In genomic region chr15:95792261-95793260, GRCm38 (mm10) we compare ENCODE assay signal across 8 mouse cellular contexts. TPM values are rescaled to one million over a fixed set of nuclear protein-coding genes. Genes with fewer than 3 reads are reported as not detected.
A peak's percentile ranks its signal among the peaks of the same experiment; 100 is the strongest.
DNase-seq lines count a peak whose midpoint lies in the region; ATAC-seq and TF ChIP-seq lines count a peak whose summit lies in the region.

No protein-coding gene starts in this region.

- DNase-seq in lung, embryonic 14.5 days: peak; percentile 67
- DNase-seq in lung, postnatal 14 days: no peak
- DNase-seq in intestine, embryonic 14.5 days (ENCODE audit: low spot score): no peak
- peak; percentile 45 to 58 for DNase-seq in thymus, postnatal 36 days
- DNase-seq in testis, postnatal 14 days (ENCODE audit: low spot score): no peak
- DNase-seq in gastrocnemius, adult 8-10 months (ENCODE audit: low spot score in 2 of 2): no peak

- H3K36me3 ChIP-seq in lung, embryonic 14.5 days (ENCODE audit: insufficient read depth): 0 out of 2 replicates have a peak, but pooled peaks cover 5% of the 10 kb centered on the region
- no peaks in the 10 kb centered on the region; the same call in 1 of the 2 replicates for H3K36me3 ChIP-seq in intestine, embryonic 14.5 days (ENCODE audit: control insufficient read depth, insufficient read depth, low read length)
- no peaks in the 10 kb centered on the region for H3K36me3 ChIP-seq in midbrain, embryonic 13.5 days

- no peak for ATAC-seq in lung, embryonic 14.5 days (ENCODE audit: insufficient read depth)
- ATAC-seq in intestine, embryonic 14.5 days (replicated peaks; ENCODE audit: low FRiP score, low TSS enrichment, low read depth): no peak
- ATAC-seq in midbrain, embryonic 13.5 days: no peak

- no peak overlapping the region for H3K27ac ChIP-seq in lung, embryonic 14.5 days (ENCODE audit: low read depth)
- no peak overlapping the region for H3K27ac ChIP-seq in cortical plate, adult 2 months (ENCODE audit: insufficient read depth, low read length)
- H3K27ac ChIP-seq in intestine, embryonic 14.5 days (ENCODE audit: low read depth): peak overlapping the region; percentile 3; the same call in 1 of the 2 replicates
- no peak overlapping the region for H3K27ac ChIP-seq in midbrain, embryonic 13.5 days

- no peak overlapping the region for H3K9ac ChIP-seq in lung, embryonic 14.5 days
- H3K9ac ChIP-seq in intestine, embryonic 14.5 days (ENCODE audit: low read length): no peak overlapping the region
- H3K9ac ChIP-seq in midbrain, embryonic 13.5 days (replicated peaks): no peak overlapping the region

- no peaks in the 10 kb centered on the region for H3K27me3 ChIP-seq in lung, embryonic 14.5 days (ENCODE audit: insufficient read depth, low read length)
- no peaks in the 10 kb centered on the region for H3K27me3 ChIP-seq in intestine, embryonic 14.5 days (replicated peaks; ENCODE audit: control insufficient read depth, insufficient read depth, low read length)
- H3K27me3 ChIP-seq in midbrain, embryonic 13.5 days: peaks cover 6% of the 10 kb centered on the region

- H3K9me3 ChIP-seq in lung, embryonic 14.5 days (ENCODE audit: low read depth, low read length): no peaks in the 10 kb centered on the region
- H3K9me3 ChIP-seq in intestine, embryonic 14.5 days (ENCODE audit: control insufficient read depth, low read length): no peaks in the 10 kb centered on the region
- peaks cover 1% of the 10 kb centered on the region; the same call in 1 of the 2 replicates for H3K9me3 ChIP-seq in midbrain, embryonic 13.5 days

- TF ChIP-seq CTCF in lung, embryonic 14.5 days (IDR thresholded peaks at IDR 0.05; ENCODE audit: low read depth): peak; percentile 70
- TF ChIP-seq CTCF in cortical plate, adult 2 months (IDR thresholded peaks at IDR 0.05; ENCODE audit: extremely low read depth, insufficient read depth, low read length): 0 out of 2 replicates have a peak, but pooled peaks have one; percentile 17

- peaks cover 12% of the 10 kb centered on the region; the same call in 1 of the 2 replicates for H3K4me1 ChIP-seq in lung, embryonic 14.5 days (ENCODE audit: insufficient read depth)
- peaks cover 5% of the 10 kb centered on the region; the same call in 1 of the 2 replicates for H3K4me1 ChIP-seq in cortical plate, adult 2 months (ENCODE audit: control insufficient read depth, insufficient read depth, low read length)
- H3K4me1 ChIP-seq in intestine, embryonic 14.5 days (replicated peaks; ENCODE audit: control insufficient read depth, insufficient read depth, low read length): peaks cover 48% of the 10 kb centered on the region
- peaks cover 41% of the 10 kb centered on the region for H3K4me1 ChIP-seq in midbrain, embryonic 13.5 days (replicated peaks)

- peak overlapping the region; percentile 82 for H3K4me2 ChIP-seq in lung, embryonic 14.5 days
- peak overlapping the region; percentile 86 for H3K4me2 ChIP-seq in intestine, embryonic 14.5 days (ENCODE audit: low read length)
- peak overlapping the region; percentile 80 for H3K4me2 ChIP-seq in midbrain, embryonic 13.5 days (replicated peaks)

- WGBS in lung, embryonic 14.5 days: 70% methylated on average over 25 of the region's 25 CpGs
- WGBS in intestine, embryonic 14.5 days: 75% methylated on average over 25 of the region's 25 CpGs
- 81% methylated on average over 25 of the region's 25 CpGs for WGBS in midbrain, embryonic 13.5 days

- no peak for TF ChIP-seq POLR2A in cortical plate, adult 2 months (IDR thresholded peaks at IDR 0.05; ENCODE audit: extremely low read depth, insufficient read depth, low read length)

- H3K4me3 ChIP-seq in lung, embryonic 14.5 days (ENCODE audit: low read depth, low read length): peak overlapping the region; percentile 73
- H3K4me3 ChIP-seq in cortical plate, adult 2 months (ENCODE audit: insufficient read depth, low read length): no peak overlapping the region; the same call in 1 of the 2 replicates
- peak overlapping the region; percentile 73 for H3K4me3 ChIP-seq in intestine, embryonic 14.5 days (ENCODE audit: low read depth, low read length)
- peak overlapping the region; percentile 82; the same call in 1 of the 2 replicates for H3K4me3 ChIP-seq in midbrain, embryonic 13.5 days (replicated peaks)

RNA-seq across cellular contexts. Expression of gene Ano6, which starts 1.9 kb away (rescaled TPM):
- 54.7 and 57.5 TPM in 2 replicates for polyA plus RNA-seq in lung, embryonic 14.5 days (2014; fragmentation: Nextera tagmentation; extraction: Ambion mirVana)
- 16.4 and 16.7 TPM in 2 replicates for polyA plus RNA-seq in cortical plate, adult 2 months (2012; rRNA removed)
- polyA plus RNA-seq in intestine, embryonic 14.5 days (2014; fragmentation: Nextera tagmentation; extraction: Ambion mirVana): 66.2 and 71.8 TPM in 2 replicates
- 26.1 and 26.8 TPM in 2 replicates for polyA plus RNA-seq in midbrain, embryonic 13.5 days (2015; fragmentation: Nextera tagmentation; extraction: Ambion mirVana)
- total RNA-seq in gastrocnemius, adult 8-10 months (2022): 10 to 100 TPM; 35.0 to 44.7 (median 40.1) TPM

Comparison
In these comparisons a context has a peak if more than half of its experiments do, and no peak if none do; other contexts are left out.
1. DNase-seq: peak in lung, embryonic 14.5 days (single experiment) and thymus, postnatal 36 days (2 of 2); none in lung, postnatal 14 days (single experiment), intestine, embryonic 14.5 days (single experiment), testis, postnatal 14 days (single experiment) and gastrocnemius, adult 8-10 months (0 of 2).
2. Peak in every context shown above with its lines, with median percentiles within 50 percentile points of each other: H3K4me2 ChIP-seq.